Mouse (Mus musculus): Measurements from ENCODE around the gene Hadha. TPM values are rescaled to one million over a fixed set of nuclear protein-coding genes. Genes with fewer than 3 reads are reported as not detected.

Hadha gene
- polyA plus RNA-seq, 1 experiment from 2014 or later = 73.2 TPM

DNA sequence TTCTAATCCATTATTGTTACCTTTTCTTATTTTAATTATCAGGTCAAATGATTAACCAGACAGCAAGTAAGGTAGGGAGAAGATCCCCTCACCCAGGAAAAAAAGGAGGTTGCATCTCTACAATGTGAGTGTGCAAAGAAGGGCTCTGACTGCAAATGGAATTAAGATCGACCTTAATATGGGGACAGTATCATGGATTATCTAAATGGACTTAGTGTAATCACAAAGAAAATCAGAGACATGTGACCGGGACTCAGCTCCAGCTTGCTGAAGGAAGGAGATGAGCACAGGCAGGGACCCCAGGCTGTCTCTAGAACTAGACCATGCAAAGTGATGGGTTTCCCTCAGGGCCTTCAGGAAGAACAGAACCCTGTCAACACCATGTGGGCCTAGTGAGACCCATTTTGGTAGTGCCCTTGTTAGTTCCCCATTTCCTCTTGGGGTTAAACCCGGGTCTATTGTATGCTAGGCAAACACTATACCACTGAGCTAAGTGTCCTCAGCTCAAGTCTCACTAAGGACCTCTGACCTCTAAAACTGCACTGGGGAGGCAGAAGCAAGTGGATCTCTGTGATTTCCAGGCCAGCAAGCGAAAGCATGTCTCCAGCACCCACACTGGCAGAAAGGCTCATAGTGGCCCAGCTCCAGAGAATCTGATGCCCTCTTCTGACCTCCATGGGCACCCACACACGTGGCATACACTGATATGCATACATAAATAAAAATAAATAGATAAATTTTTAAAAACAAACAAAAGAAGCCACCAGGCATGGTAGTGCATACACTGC lies 6.6 kb downstream of the Hadha start:
- no peak for ATAC-seq
- WGBS = 87% methylated on average over 5 of the region's 5 CpGs
- no peak overlapping the region for H3K27ac ChIP-seq
- no peaks in the 10 kb centered on the region for H3K9me3 ChIP-seq
- H3K4me1 ChIP-seq (replicated peaks) = peaks cover 7% of the 10 kb centered on the region; the same call in 1 of the 2 replicates
- H3K4me3 ChIP-seq (replicated peaks) = no peak overlapping the region
- H3K9ac ChIP-seq (replicated peaks) = no peak overlapping the region
- H3K27me3 ChIP-seq = no peaks in the 10 kb centered on the region
- H3K36me3 ChIP-seq = peaks cover 36% of the 10 kb centered on the region
- H3K4me2 ChIP-seq (replicated peaks) = no peak overlapping the region

DNA sequence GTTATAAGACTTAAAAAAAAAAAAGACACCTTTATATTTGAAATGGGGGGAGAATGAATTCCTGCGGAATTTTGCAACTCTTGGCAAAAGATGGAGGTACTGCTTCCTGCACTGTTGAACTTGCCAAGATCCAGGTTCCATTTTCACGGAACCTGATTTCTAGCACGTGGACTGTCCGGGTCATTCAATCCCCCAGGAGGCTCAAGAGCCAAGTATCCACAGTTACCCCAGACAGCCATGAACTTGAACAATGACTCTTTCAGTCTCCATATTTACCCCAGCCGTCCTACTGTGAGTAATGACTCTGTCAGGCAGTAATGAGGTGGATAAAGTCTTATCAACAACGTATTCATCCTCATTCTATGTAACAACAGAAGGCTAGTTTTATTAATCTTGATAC lies 8.4 kb downstream of the Hadha start:
- Histone ChIP-seq H3K4me3 (replicated peaks) (no peak overlapping the region), H3K27me3 (no peaks in the 10 kb centered on the region), H3K27ac (no peak overlapping the region), H3K36me3 (peaks cover 51% of the 10 kb centered on the region), H3K9me3 (no peaks in the 10 kb centered on the region), H3K9ac (replicated peaks) (no peak overlapping the region), H3K4me1 (replicated peaks) (no peaks in the 10 kb centered on the region), H3K4me2 (replicated peaks) (no peak overlapping the region)
- WGBS = 93% methylated on average over 6 of the region's 6 CpGs
- ATAC-seq = no peak

GRCm38 (mm10) chr5:30138193-30138592 lies 16.8 kb downstream of the Hadha start:
- H3K9ac ChIP-seq (replicated peaks) = no peak overlapping the region
- H3K9me3 ChIP-seq = no peaks in the 10 kb centered on the region
- ATAC-seq = no peak
- no peaks in the 10 kb centered on the region for H3K27me3 ChIP-seq
- H3K27ac ChIP-seq = no peak overlapping the region
- H3K4me3 ChIP-seq (replicated peaks) = no peak overlapping the region
- H3K4me1 ChIP-seq (replicated peaks) = no peaks in the 10 kb centered on the region
- WGBS = 96% methylated on average over 4 of the region's 4 CpGs
- no peak overlapping the region for H3K4me2 ChIP-seq (replicated peaks)
- peaks cover 78% of the 10 kb centered on the region for H3K36me3 ChIP-seq

- Histone ChIP-seq H3K27ac (no peak overlapping the region), H3K9me3 (no peaks in the 10 kb centered on the region), H3K4me3 (replicated peaks) (no peak overlapping the region), H3K4me2 (replicated peaks) (no peak overlapping the region), H3K27me3 (no peaks in the 10 kb centered on the region), H3K4me1 (replicated peaks) (no peaks in the 10 kb centered on the region), H3K9ac (replicated peaks) (no peak overlapping the region), H3K36me3 (peaks cover 77% of the 10 kb centered on the region)
- 93% methylated on average over 9 of the region's 9 CpGs for WGBS
- ATAC-seq = no peak
These were observed 17.7 kb downstream of the Hadha start for GRCm38 (mm10) chr5:30137271-30137670.

DNA sequence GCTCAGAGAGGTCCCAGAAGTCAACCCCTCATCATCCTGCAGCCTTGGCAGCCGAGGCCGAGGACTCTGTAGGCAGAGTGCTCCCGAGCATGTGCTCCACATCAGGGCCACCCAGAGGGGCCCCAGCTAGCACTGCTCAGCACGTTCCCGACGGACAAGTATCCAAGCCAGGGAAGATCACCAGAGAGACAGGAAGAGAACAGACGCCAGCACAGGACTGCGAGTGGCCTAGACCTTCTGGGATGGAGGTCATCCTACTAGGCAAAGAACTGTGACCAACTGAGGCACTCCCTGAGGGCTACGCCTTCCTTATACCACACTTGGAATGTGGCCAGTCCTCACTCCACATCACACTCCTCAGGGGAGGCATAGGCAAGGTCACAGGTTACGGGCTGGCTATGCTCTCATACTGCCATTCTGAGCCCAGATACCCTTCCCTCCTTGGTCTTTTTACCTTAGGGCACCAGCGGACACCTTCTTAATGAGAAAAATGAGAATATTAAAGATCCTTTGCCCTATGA lies 19.2 kb downstream of the Hadha start:
- Histone ChIP-seq H3K4me2 (replicated peaks) (no peak overlapping the region), H3K27ac (no peak overlapping the region), H3K27me3 (no peaks in the 10 kb centered on the region), H3K4me1 (replicated peaks) (no peaks in the 10 kb centered on the region), H3K9ac (replicated peaks) (no peak overlapping the region), H3K4me3 (replicated peaks) (no peak overlapping the region), H3K36me3 (peaks cover 76% of the 10 kb centered on the region), H3K9me3 (no peaks in the 10 kb centered on the region)
- 94% methylated on average over 11 of the region's 11 CpGs for WGBS
- no peak for ATAC-seq

GRCm38 (mm10) chr5:30132173-30132572 lies 22.8 kb downstream of the Hadha start:
- no peak for ATAC-seq
- H3K9ac ChIP-seq (replicated peaks) = no peak overlapping the region
- H3K4me3 ChIP-seq (replicated peaks) = no peak overlapping the region
- no peaks in the 10 kb centered on the region for H3K9me3 ChIP-seq
- H3K4me2 ChIP-seq (replicated peaks) = no peak overlapping the region
- no peaks in the 10 kb centered on the region for H3K4me1 ChIP-seq (replicated peaks)
- 95% methylated on average over 2 of the region's 2 CpGs for WGBS
- peaks cover 80% of the 10 kb centered on the region for H3K36me3 ChIP-seq
- H3K27ac ChIP-seq = no peak overlapping the region
- no peaks in the 10 kb centered on the region for H3K27me3 ChIP-seq

DNA sequence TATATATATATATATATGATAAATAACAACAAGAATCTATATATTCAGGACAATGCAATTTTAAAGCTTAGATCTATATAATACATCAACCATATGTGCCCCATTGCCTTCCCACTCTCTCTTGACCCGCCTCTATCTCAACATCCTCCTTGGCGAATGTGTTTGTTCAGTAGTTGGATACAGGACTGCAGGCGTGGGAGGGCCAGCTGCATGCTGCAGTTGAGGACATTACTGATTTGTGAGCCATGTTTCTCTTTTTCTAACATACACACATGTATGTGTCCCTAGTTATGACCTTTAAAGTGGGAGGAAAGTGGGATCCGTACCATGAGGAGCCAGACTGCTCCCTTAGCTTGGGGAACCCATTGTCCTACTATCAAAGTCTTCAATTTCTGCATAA lies 23.7 kb downstream of the Hadha start:
- no peaks in the 10 kb centered on the region for H3K9me3 ChIP-seq
- no peak for ATAC-seq
- H3K36me3 ChIP-seq = peaks cover 88% of the 10 kb centered on the region
- no peak overlapping the region for H3K27ac ChIP-seq
- no peaks in the 10 kb centered on the region for H3K27me3 ChIP-seq
- H3K4me3 ChIP-seq (replicated peaks) = no peak overlapping the region
- H3K4me1 ChIP-seq (replicated peaks) = no peaks in the 10 kb centered on the region
- 93% methylated on average over 4 of the region's 4 CpGs for WGBS
- H3K9ac ChIP-seq (replicated peaks) = no peak overlapping the region
- H3K4me2 ChIP-seq (replicated peaks) = no peak overlapping the region

DNA sequence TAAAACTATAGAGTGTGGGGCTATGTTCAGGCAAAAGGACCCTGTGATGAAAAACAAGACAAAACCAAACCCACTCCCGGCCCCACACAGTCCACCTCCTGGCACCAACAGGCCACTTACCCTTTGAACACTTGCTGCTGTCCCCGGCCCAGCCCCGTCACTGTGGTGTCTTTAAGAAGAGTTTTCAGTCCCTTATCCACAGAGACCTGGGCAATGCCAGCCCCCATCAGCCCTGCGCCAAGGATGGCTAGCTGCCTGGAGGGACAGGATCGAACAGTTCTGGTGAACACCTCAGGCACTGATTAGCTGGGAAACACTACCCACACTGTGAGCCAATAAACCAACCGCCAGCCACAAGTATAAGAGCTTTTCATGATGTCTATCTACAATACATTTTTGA lies 26.3 kb downstream of the Hadha start:
- no peaks in the 10 kb centered on the region for H3K4me1 ChIP-seq (replicated peaks)
- no peak overlapping the region for H3K9ac ChIP-seq (replicated peaks)
- no peaks in the 10 kb centered on the region for H3K27me3 ChIP-seq

DNA sequence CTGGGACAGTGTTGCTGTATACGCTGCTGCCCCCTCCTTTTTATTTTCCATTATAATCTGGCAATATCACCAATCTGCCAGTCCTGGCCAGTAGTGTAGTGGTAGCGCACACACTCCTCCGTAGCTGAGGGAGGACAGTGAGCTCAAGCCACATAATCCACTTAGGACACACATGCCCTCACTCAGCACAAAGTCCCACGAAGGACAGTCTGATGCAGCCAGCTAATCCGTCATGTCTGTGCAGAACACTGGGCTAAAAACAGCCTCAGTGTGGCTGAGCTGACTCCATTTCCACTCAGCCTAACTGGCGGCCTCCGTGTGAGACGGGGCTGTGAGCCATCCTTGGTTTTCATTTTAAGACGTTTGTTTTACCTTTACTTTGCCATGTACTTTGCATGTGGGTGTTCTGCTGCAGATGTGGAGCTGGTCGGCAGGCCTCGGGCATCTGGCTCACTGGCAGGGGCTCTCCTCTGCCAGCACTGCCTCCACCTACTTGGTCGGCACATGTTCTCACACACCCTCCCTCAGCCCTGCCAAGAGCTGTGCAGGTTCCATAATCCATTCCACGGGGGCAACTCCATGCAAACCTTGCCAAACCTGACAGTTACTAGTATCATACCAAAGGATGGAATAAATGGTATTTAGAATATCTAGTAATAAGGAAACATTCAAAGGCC lies 26.9 kb downstream of the Hadha start:
- Histone ChIP-seq H3K36me3 (peaks cover 89% of the 10 kb centered on the region), H3K9ac (replicated peaks) (no peak overlapping the region), H3K4me2 (replicated peaks) (no peak overlapping the region), H3K27ac (no peak overlapping the region), H3K9me3 (no peaks in the 10 kb centered on the region), H3K4me3 (replicated peaks) (no peak overlapping the region), H3K4me1 (replicated peaks) (no peaks in the 10 kb centered on the region), H3K27me3 (no peaks in the 10 kb centered on the region)
- ATAC-seq = no peak
- 91% methylated on average over 13 of the region's 13 CpGs for WGBS

More for the DNA sequence above, 26.3 kb downstream of the Hadha start:
- no peak overlapping the region for H3K4me2 ChIP-seq (replicated peaks)
- H3K4me3 ChIP-seq (replicated peaks) = no peak overlapping the region
- no peak for ATAC-seq
- H3K9me3 ChIP-seq = no peaks in the 10 kb centered on the region
- 96% methylated on average over 6 of the region's 6 CpGs for WGBS
- H3K36me3 ChIP-seq = peaks cover 88% of the 10 kb centered on the region
- no peak overlapping the region for H3K27ac ChIP-seq

GRCm38 (mm10) chr5:30126756-30127155 lies 28.2 kb downstream of the Hadha start:
- Histone ChIP-seq H3K9ac (replicated peaks) (no peak overlapping the region), H3K4me3 (replicated peaks) (no peak overlapping the region), H3K36me3 (peaks cover 91% of the 10 kb centered on the region), H3K4me1 (replicated peaks) (no peaks in the 10 kb centered on the region), H3K27ac (no peak overlapping the region), H3K9me3 (no peaks in the 10 kb centered on the region), H3K4me2 (replicated peaks) (no peak overlapping the region), H3K27me3 (no peaks in the 10 kb centered on the region)
- ATAC-seq = no peak
- WGBS = 94% methylated on average over 7 of the region's 7 CpGs

DNA sequence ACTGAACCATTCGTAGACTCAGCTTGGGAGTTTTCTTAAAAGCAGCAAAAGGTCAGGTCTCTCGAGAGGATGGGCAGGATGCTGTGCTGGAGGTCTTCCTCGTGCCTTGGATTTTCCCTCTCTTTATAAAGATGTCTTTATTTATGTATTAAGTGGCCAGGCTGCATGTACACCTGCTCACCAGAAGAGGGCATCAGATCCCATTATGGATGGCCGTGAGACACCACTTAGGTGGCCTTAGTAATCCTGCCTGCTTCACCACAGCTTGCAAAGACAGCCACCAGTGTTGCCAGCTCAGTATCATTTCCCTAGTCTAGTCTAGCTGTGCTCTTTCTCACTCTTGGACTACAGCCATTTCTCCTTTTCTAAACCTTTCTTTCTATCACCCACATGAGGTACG lies 29.4 kb downstream of the Hadha start:
- no peak overlapping the region for H3K4me3 ChIP-seq (replicated peaks)
- no peaks in the 10 kb centered on the region for H3K4me1 ChIP-seq (replicated peaks)
- H3K27me3 ChIP-seq = no peaks in the 10 kb centered on the region
- H3K9me3 ChIP-seq = no peaks in the 10 kb centered on the region
- H3K27ac ChIP-seq = no peak overlapping the region
- no peak overlapping the region for H3K4me2 ChIP-seq (replicated peaks)
- no peak overlapping the region for H3K9ac ChIP-seq (replicated peaks)
- H3K36me3 ChIP-seq = peaks cover 96% of the 10 kb centered on the region
- ATAC-seq = no peak
- 46% methylated on average over 5 of the region's 5 CpGs for WGBS

DNA sequence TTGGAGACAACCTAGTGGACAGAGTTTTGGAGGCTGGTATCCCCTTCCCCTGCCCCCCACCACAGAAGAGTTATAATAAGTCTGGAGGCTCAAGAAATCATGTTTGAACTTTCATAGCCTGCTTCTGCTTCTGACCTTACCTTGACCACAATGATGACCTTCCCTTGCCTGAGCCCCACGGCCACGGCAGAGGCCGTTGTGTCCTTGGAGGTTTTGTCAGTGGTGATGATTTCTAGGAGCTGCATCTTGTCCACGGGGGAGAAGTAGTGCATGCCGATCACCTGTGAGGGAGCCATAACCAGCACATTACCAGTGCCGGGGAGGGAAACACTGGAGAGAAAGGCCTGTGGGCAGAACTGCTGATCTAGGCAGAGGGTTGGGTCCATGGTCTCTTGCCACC lies 32.5 kb downstream of the Hadha start:
- 95% methylated on average over 6 of the region's 6 CpGs for WGBS
- no peak overlapping the region for H3K27ac ChIP-seq
- no peak overlapping the region for H3K4me3 ChIP-seq (replicated peaks)
- ATAC-seq = no peak
- H3K9me3 ChIP-seq = no peaks in the 10 kb centered on the region
- H3K4me1 ChIP-seq (replicated peaks) = no peaks in the 10 kb centered on the region
- no peaks in the 10 kb centered on the region for H3K27me3 ChIP-seq
- no peak overlapping the region for H3K4me2 ChIP-seq (replicated peaks)
- no peak overlapping the region for H3K9ac ChIP-seq (replicated peaks)
- H3K36me3 ChIP-seq = peaks cover 98% of the 10 kb centered on the region
